Mouse (Mus musculus): ENCODE results near the gene Adora1. TPM values are rescaled to one million over a fixed set of nuclear protein-coding genes. Genes with fewer than 3 reads are reported as not detected.

Adora1 gene
- 1.1 and 1.5 TPM in 2 replicates for polyA plus RNA-seq (2015; fragmentation: Nextera tagmentation; extraction: Ambion mirVana)

DNA sequence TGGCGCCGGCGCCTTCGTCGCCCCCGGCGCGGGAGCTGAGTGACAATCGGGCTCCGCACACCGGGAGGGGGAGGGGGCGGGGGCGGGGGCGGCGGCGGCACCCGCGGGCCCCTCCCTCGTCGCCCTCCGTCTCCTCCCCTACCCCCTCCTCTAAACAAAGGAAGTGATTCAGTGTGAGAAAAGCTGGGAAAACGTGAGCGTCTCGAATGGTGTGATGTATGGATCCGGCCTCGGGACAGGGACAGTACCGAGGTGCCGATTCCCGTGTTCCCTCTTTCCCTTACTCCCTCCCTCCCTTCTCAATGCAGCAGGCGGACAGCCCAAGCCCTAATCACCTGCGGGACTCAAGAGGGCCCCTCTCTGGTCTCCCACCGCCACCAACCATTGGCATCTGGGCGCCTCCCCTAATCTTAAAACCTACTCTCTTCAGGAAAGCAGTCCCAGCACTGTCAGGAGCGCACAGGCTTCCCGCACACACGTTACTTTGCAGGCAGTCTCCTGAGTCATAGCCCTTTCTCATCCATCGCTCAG is at the start of gene Adora1:
Gene Adora1 (minus strand): TSS at position 41 of the 531 bp plus-strand sequence.

DNA sequence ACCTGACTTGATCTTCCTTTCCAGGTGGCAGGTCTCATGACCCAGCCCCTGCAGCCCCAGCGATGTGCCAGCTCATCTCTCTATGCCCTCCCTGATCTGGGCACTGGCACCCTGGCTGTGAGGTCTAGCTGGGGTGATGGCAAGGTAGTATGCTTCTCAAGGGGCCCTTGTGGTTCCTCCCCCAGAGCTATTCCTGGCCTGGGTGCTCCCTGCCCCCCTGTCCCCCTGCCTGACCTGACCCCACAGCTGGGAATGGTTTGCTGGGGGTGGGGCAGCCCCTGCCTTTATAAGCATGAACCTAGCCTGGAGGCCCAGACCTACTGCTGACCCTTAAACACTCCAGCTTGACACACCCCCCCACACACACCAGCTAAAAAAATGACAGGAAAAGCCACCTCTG is 42.1 kb downstream of the Adora1 start, which contains the start of gene Mybph:
Gene Mybph (plus strand): TSS at position 323 of the 400 bp plus-strand sequence.

GRCm38 (mm10) chr1:134182025-134182424 is 53.2 kb downstream of the Adora1 start, which contains the start of gene Chil1:
Gene Chil1, plus strand, starts transcription at chr1:134182176.

Other genes with a start within 250 kb of the Adora1 start
- 5.6 and 17.9 TPM in 2 replicates for gene Fmod, start 198.2 kb downstream of the Adora1 start, polyA plus RNA-seq (2015; fragmentation: Nextera tagmentation; extraction: Ambion mirVana)
- gene Btg2, start 156.3 kb downstream of the Adora1 start, polyA plus RNA-seq (2015; fragmentation: Nextera tagmentation; extraction: Ambion mirVana) = 36.4 and 39.4 TPM in 2 replicates
- gene Chit1, start 124.2 kb downstream of the Adora1 start, polyA plus RNA-seq (2015; fragmentation: Nextera tagmentation; extraction: Ambion mirVana) = 0.74 and 0.86 TPM in 2 replicates
- 36.1 and 40.1 TPM in 2 replicates for gene Chil1, start 53.3 kb downstream of the Adora1 start, polyA plus RNA-seq (2015; fragmentation: Nextera tagmentation; extraction: Ambion mirVana)
- 252 and 318 TPM in 2 replicates for gene Mybph, start 42.0 kb downstream of the Adora1 start, polyA plus RNA-seq (2015; fragmentation: Nextera tagmentation; extraction: Ambion mirVana)
- 349 and 369 TPM in 2 replicates for gene Myog, start 54.6 kb upstream of the Adora1 start, polyA plus RNA-seq (2015; fragmentation: Nextera tagmentation; extraction: Ambion mirVana)
- 14.6 and 17.4 TPM in 2 replicates for gene Ppfia4, start 97.5 kb upstream of the Adora1 start, polyA plus RNA-seq (2015; fragmentation: Nextera tagmentation; extraction: Ambion mirVana)
- gene Tmem183a, start 126.5 kb upstream of the Adora1 start, polyA plus RNA-seq (2015; fragmentation: Nextera tagmentation; extraction: Ambion mirVana) = 27.1 and 34.4 TPM in 2 replicates
- gene 4933406M09Rik, start 150.5 kb upstream of the Adora1 start, polyA plus RNA-seq (2015; fragmentation: Nextera tagmentation; extraction: Ambion mirVana) = not detected in 2 replicates
- gene Cyb5r1, start 170.1 kb upstream of the Adora1 start, polyA plus RNA-seq (2015; fragmentation: Nextera tagmentation; extraction: Ambion mirVana) = 77.3 and 86.6 TPM in 2 replicates
- 106 and 110 TPM in 2 replicates for gene Adipor1, start 179.9 kb upstream of the Adora1 start, polyA plus RNA-seq (2015; fragmentation: Nextera tagmentation; extraction: Ambion mirVana)
- gene Klhl12, start 220.1 kb upstream of the Adora1 start, polyA plus RNA-seq (2015; fragmentation: Nextera tagmentation; extraction: Ambion mirVana) = 9.6 and 11.0 TPM in 2 replicates

Data from skeletal muscle tissue, postnatal 0 days (tissue).